Mouse (Mus musculus) erythroid progenitor cell, adult 5-6 weeks (primary cell): ENCODE results near the gene Dtx3l. TPM values are rescaled to one million over a fixed set of nuclear protein-coding genes. Genes with fewer than 3 reads are reported as not detected.

Experiments used
- ATAC-seq: replicated peaks from 2 replicates; pipeline ENCODE4 v1.8.0; 2016; ENCODE audit warnings: moderate number of reproducible peaks, mild to moderate bottlenecking, moderate TSS enrichment, inconsistent platforms; ENCODE audit not compliant: poor library complexity, low FRiP score, severe bottlenecking
- total RNA-seq, 2 experiments: library from RNA; stranded (forward) in 1 of 2; stranded (reverse) in 1 of 2; fragments of 150-400 nt in 1 of 2; fragments of 186-747, 209-891 nt in 1 of 2; gene quantifications; 2 replicates each; pipeline versions ENCODE4 v1.2.3 to v1.2.4; 2015 to 2017; ENCODE audit warnings: low replicate concordance in 2 of 2

Gene Dtx3l
- total RNA-seq, 2 experiments from 2014 or later, result 20.5 to 21.4 TPM

GRCm38 (mm10) chr16:35890645-35891044 lies 48.3 kb downstream of the Dtx3l start:
- no peak for ATAC-seq

GRCm38 (mm10) chr16:35888910-35889309 lies 50.0 kb downstream of the Dtx3l start:
- ATAC-seq, result no peak

GRCm38 (mm10) chr16:35888174-35888573 lies 50.8 kb downstream of the Dtx3l start:
- no peak for ATAC-seq

Other genes starting within 250 kb of the Dtx3l start
- gene Dirc2, start 169.8 kb downstream of the Dtx3l start, total RNA-seq (2015; ENCODE audit: low replicate concordance), result 4.6 and 9.4 TPM in 2 replicates
- gene Dirc2, start 169.8 kb downstream of the Dtx3l start, total RNA-seq (2017; ENCODE audit: low replicate concordance), result 8.1 and 11.3 TPM in 2 replicates
- gene Hspbap1, start 168.8 kb downstream of the Dtx3l start, total RNA-seq (2015; ENCODE audit: low replicate concordance), result 18.0 and 28.8 TPM in 2 replicates
- 12.9 and 24.9 TPM in 2 replicates for gene Hspbap1, start 168.8 kb downstream of the Dtx3l start, total RNA-seq (2017; ENCODE audit: low replicate concordance)
- 14.8 and 28.5 TPM in 2 replicates for gene Parp14, start 67.6 kb downstream of the Dtx3l start, total RNA-seq (2015; ENCODE audit: low replicate concordance)
- gene Parp14, start 67.6 kb downstream of the Dtx3l start, total RNA-seq (2017; ENCODE audit: low replicate concordance), result 31.6 and 33.5 TPM in 2 replicates
- 30.6 and 35.0 TPM in 2 replicates for gene Parp9, start 681 bp downstream of the Dtx3l start, total RNA-seq (2015; ENCODE audit: low replicate concordance)
- 41.1 and 48.7 TPM in 2 replicates for gene Parp9, start 681 bp downstream of the Dtx3l start, total RNA-seq (2017; ENCODE audit: low replicate concordance)
- gene Kpna1, start 39.6 kb upstream of the Dtx3l start, total RNA-seq (2015; ENCODE audit: low replicate concordance), result 80.1 and 99.1 TPM in 2 replicates
- 62.0 and 112 TPM in 2 replicates for gene Kpna1, start 39.6 kb upstream of the Dtx3l start, total RNA-seq (2017; ENCODE audit: low replicate concordance)
- gene Wdr5b, start 102.0 kb upstream of the Dtx3l start, total RNA-seq (2015; ENCODE audit: low replicate concordance), result 6.5 and 10.9 TPM in 2 replicates
- gene Wdr5b, start 102.0 kb upstream of the Dtx3l start, total RNA-seq (2017; ENCODE audit: low replicate concordance), result 4.5 and 5.1 TPM in 2 replicates
- 15.1 and 53.0 TPM in 2 replicates for gene Fam162a, start 132.4 kb upstream of the Dtx3l start, total RNA-seq (2015; ENCODE audit: low replicate concordance)
- 14.5 and 24.8 TPM in 2 replicates for gene Fam162a, start 132.4 kb upstream of the Dtx3l start, total RNA-seq (2017; ENCODE audit: low replicate concordance)
- 3.2 and 12.6 TPM in 2 replicates for gene Ccdc58, start 132.5 kb upstream of the Dtx3l start, total RNA-seq (2015; ENCODE audit: low replicate concordance)
- gene Ccdc58, start 132.5 kb upstream of the Dtx3l start, total RNA-seq (2017; ENCODE audit: low replicate concordance), result 8.0 and 33.3 TPM in 2 replicates
- gene Csta1, start 192.1 kb upstream of the Dtx3l start, total RNA-seq (2015; ENCODE audit: low replicate concordance), result not detected in 2 replicates
- gene Csta1, start 192.1 kb upstream of the Dtx3l start, total RNA-seq (2017; ENCODE audit: low replicate concordance), result not detected in 2 replicates
- gene Stfa2l1, start 217.7 kb upstream of the Dtx3l start, total RNA-seq (2015; ENCODE audit: low replicate concordance), result 38.6 and 78.4 TPM in 2 replicates
- gene Stfa2l1, start 217.7 kb upstream of the Dtx3l start, total RNA-seq (2017; ENCODE audit: low replicate concordance), result 1.4 and 19.2 TPM in 2 replicates
- 10.5 and 24.1 TPM in 2 replicates for gene Gm5483, start 245.1 kb upstream of the Dtx3l start, total RNA-seq (2015; ENCODE audit: low replicate concordance)
- 8.0 TPM in 1 of 2 replicates, not detected in the other for gene Gm5483, start 245.1 kb upstream of the Dtx3l start, total RNA-seq (2017; ENCODE audit: low replicate concordance)